33 mouse cellular contexts compared by ENCODE assay signal in the genomic region with DNA sequence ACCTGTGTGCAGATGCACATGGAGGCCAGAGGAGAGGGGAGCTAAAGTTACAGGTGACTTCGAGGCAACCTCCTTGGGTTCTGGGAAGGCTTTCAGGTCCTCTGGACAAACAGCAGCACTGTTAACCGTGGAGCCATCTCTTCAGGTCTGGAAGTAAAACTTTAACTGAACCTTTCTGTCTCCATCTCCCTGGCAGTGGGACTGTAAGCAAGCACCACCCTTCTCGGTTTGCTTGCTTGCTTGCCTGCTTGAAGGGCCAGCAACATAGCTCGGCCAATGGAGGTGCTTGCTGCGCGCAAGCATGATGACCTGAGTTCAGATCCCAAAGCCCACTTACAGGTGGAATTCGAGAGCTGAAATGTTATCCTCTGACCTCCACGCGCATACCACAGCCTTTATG. TPM values are rescaled to one million over a fixed set of nuclear protein-coding genes. Genes with fewer than 3 reads are reported as not detected.
DNase-seq lines count a peak whose midpoint lies in the region; ATAC-seq and TF ChIP-seq lines count a peak whose summit lies in the region.
"Had no signal": no experiment of that assay in that cellular context is flagged by ENCODE, and none has a peak within 500 bp of the region (broad histone marks: within the 10 kb centered on the region; RNA-seq: fewer than 3 reads in every experiment).

No protein-coding gene starts in this region.

- no peak overlapping the region for H3K27ac ChIP-seq in kidney, embryonic 15.5 days
- peak overlapping the region; percentile 59 for H3K27ac ChIP-seq in liver, adult 2 months (replicated peaks; ENCODE audit: insufficient read depth, low read depth, low read length)
- no peak overlapping the region for H3K27ac ChIP-seq in liver, embryonic 12.5 days
- H3K27ac ChIP-seq in midbrain, embryonic 10.5 days (replicated peaks) = no peak overlapping the region
- H3K27ac ChIP-seq: embryonic facial prominence, embryonic 10.5 days; embryonic facial prominence, embryonic 13.5 days; forebrain, embryonic 12.5 days; forebrain, embryonic 15.5 days; heart, embryonic 15.5 days; hindbrain, embryonic 10.5 days; hindbrain, embryonic 13.5 days had no signal

- no peak overlapping the region for H3K9ac ChIP-seq in kidney, embryonic 15.5 days
- peak overlapping the region; percentile 35 for H3K9ac ChIP-seq in liver, adult 2 months (ENCODE audit: low read depth, low read length)
- H3K9ac ChIP-seq in liver, embryonic 12.5 days = no peak overlapping the region
- H3K9ac ChIP-seq: embryonic facial prominence, embryonic 13.5 days; forebrain, embryonic 12.5 days; forebrain, embryonic 15.5 days; heart, embryonic 12.5 days; heart, embryonic 15.5 days; hindbrain, embryonic 13.5 days had no signal

- H3K9me3 ChIP-seq in kidney, embryonic 15.5 days (replicated peaks) = no peaks in the 10 kb centered on the region
- no peaks in the 10 kb centered on the region for H3K9me3 ChIP-seq in liver, embryonic 12.5 days (replicated peaks)
- no peaks in the 10 kb centered on the region for H3K9me3 ChIP-seq in midbrain, embryonic 10.5 days (replicated peaks)
- H3K9me3 ChIP-seq: embryonic facial prominence, embryonic 10.5 days; embryonic facial prominence, embryonic 13.5 days; forebrain, embryonic 15.5 days; G1E; heart, embryonic 12.5 days; heart, embryonic 15.5 days; hindbrain, embryonic 13.5 days had no signal

- H3K79me2 ChIP-seq in liver, adult 2 months (ENCODE audit: control insufficient read depth, insufficient read depth, low read length) = peaks cover 5% of the 10 kb centered on the region; the same call in 1 of the 2 replicates

- WGBS in kidney, embryonic 15.5 days = 69% methylated on average over 9 of the region's 9 CpGs
- WGBS in liver, adult 2 months = 45% methylated on average over 9 of the region's 9 CpGs
- 69% methylated on average over 9 of the region's 9 CpGs for WGBS in liver, embryonic 12.5 days (ENCODE audit: insufficient replicate concordance)
- WGBS in midbrain, embryonic 10.5 days = 84% methylated on average over 9 of the region's 9 CpGs

- H3K4me2 ChIP-seq in kidney, embryonic 15.5 days = no peak overlapping the region
- no peak overlapping the region for H3K4me2 ChIP-seq in liver, embryonic 12.5 days
- H3K4me2 ChIP-seq: embryonic facial prominence, embryonic 13.5 days; forebrain, embryonic 12.5 days; forebrain, embryonic 15.5 days; heart, embryonic 12.5 days; heart, embryonic 15.5 days; hindbrain, embryonic 13.5 days had no signal

- peak; percentile 33 for DNase-seq in kidney, adult 18-20 months
- peak; percentile 73 for DNase-seq in liver, adult 2 months (ENCODE audit: extremely low read depth, low read depth, low spot score)
- peak; percentile 23 for DNase-seq in kidney, postnatal 10 days
- DNase-seq in kidney, postnatal 36 days = peak; percentile 48 to 69
- DNase-seq in midbrain, embryonic 10.5 days (ENCODE audit: low spot score) = no peak
- DNase-seq: adrenal gland, adult 2 months; adrenal gland, postnatal 14 days; B cell, adult 2 months; cerebellum, adult 11 months; cerebellum, adult 2 months; cerebellum, adult 9-11 months; cerebellum, postnatal 25 days; embryo, embryonic 11 days; gastrocnemius, postnatal 25 days; heart, adult 18-20 months; heart, postnatal 10 days; heart, postnatal 36 days had no signal

- TF ChIP-seq POLR2A in liver, adult 2 months (IDR thresholded peaks at IDR 0.05; ENCODE audit: extremely low read depth, insufficient read depth, low read length) = no peak

- H3K4me1 ChIP-seq in kidney, embryonic 15.5 days = peaks cover 9% of the 10 kb centered on the region
- peaks cover 23% of the 10 kb centered on the region for H3K4me1 ChIP-seq in liver, adult 2 months (ENCODE audit: control insufficient read depth, insufficient read depth, low read length)
- H3K4me1 ChIP-seq in liver, embryonic 12.5 days = no peaks in the 10 kb centered on the region
- H3K4me1 ChIP-seq in midbrain, embryonic 10.5 days = peaks cover 5% of the 10 kb centered on the region
- H3K4me1 ChIP-seq: embryonic facial prominence, embryonic 13.5 days; forebrain, embryonic 12.5 days; heart, embryonic 12.5 days had no signal

- no peaks in the 10 kb centered on the region for H3K27me3 ChIP-seq in kidney, embryonic 15.5 days
- no peaks in the 10 kb centered on the region for H3K27me3 ChIP-seq in liver, adult 2 months (ENCODE audit: control insufficient read depth, insufficient read depth, low read length)
- no peaks in the 10 kb centered on the region for H3K27me3 ChIP-seq in liver, embryonic 12.5 days (replicated peaks)
- H3K27me3 ChIP-seq in midbrain, embryonic 10.5 days (ENCODE audit: low read depth, poor library complexity, severe bottlenecking) = no peaks in the 10 kb centered on the region
- H3K27me3 ChIP-seq: CH12.LX; embryonic facial prominence, embryonic 13.5 days; forebrain, embryonic 12.5 days; forebrain, embryonic 15.5 days; heart, embryonic 12.5 days; heart, embryonic 15.5 days; hindbrain, embryonic 13.5 days; Patski had no signal

- TF ChIP-seq CTCF in liver, adult 2 months (IDR thresholded peaks at IDR 0.05; ENCODE audit: low read depth, low read length) = no peak

- no peaks in the 10 kb centered on the region for H3K36me3 ChIP-seq in kidney, embryonic 15.5 days
- peaks cover 34% of the 10 kb centered on the region for H3K36me3 ChIP-seq in liver, adult 2 months (ENCODE audit: control insufficient read depth, insufficient read depth, low read length)
- H3K36me3 ChIP-seq in liver, embryonic 12.5 days = no peaks in the 10 kb centered on the region
- H3K36me3 ChIP-seq in midbrain, embryonic 10.5 days = no peaks in the 10 kb centered on the region
- H3K36me3 ChIP-seq: embryonic facial prominence, embryonic 10.5 days; embryonic facial prominence, embryonic 13.5 days; forebrain, embryonic 12.5 days; forebrain, embryonic 15.5 days; G1E; heart, embryonic 12.5 days; heart, embryonic 15.5 days; hindbrain, embryonic 10.5 days; hindbrain, embryonic 13.5 days had no signal

- no peak for ATAC-seq in kidney, embryonic 15.5 days (replicated peaks; ENCODE audit: low FRiP score)
- no peak for ATAC-seq in liver, embryonic 12.5 days
- ATAC-seq: forebrain, embryonic 15.5 days; Patski had no signal

- no peak overlapping the region for H3K4me3 ChIP-seq in kidney, embryonic 15.5 days (replicated peaks)
- no peak overlapping the region for H3K4me3 ChIP-seq in liver, adult 2 months (ENCODE audit: insufficient read depth, low read depth, low read length)
- H3K4me3 ChIP-seq in liver, embryonic 12.5 days = no peak overlapping the region
- no peak overlapping the region for H3K4me3 ChIP-seq in midbrain, embryonic 10.5 days
- H3K4me3 ChIP-seq: embryonic facial prominence, embryonic 10.5 days; embryonic facial prominence, embryonic 13.5 days; erythroblast, embryonic 14.5 days; forebrain, embryonic 12.5 days; forebrain, embryonic 15.5 days; heart, embryonic 12.5 days; heart, embryonic 15.5 days; hindbrain, embryonic 10.5 days; hindbrain, embryonic 13.5 days had no signal

RNA-seq across cellular contexts. Expression of gene Pbld1, which starts 4.6 kb away (rescaled TPM):
- 6.8 and 6.9 TPM in 2 replicates for polyA plus RNA-seq in kidney, embryonic 15.5 days (2015; fragmentation: Nextera tagmentation; extraction: Ambion mirVana)
- 226 and 238 TPM in 2 replicates for total RNA-seq in liver, adult 2 months (2014; rRNA removed)
- 166 and 174 TPM in 2 replicates for polyA plus RNA-seq in liver, adult 2 months (2012; rRNA removed)
- 1.7 and 2.2 TPM in 2 replicates for polyA plus RNA-seq in liver, embryonic 12.5 days (2016; fragmentation: Nextera tagmentation; extraction: Ambion mirVana)
- 1.3 and 1.5 TPM in 2 replicates for polyA plus RNA-seq in midbrain, embryonic 10.5 days (2016; fragmentation: Nextera tagmentation; extraction: Ambion mirVana)
- total RNA-seq: common myeloid progenitor, adult 5-6 weeks had no signal
- polyA plus RNA-seq: erythroblast, embryonic 14.5 days; G1E had no signal

RNA-seq across cellular contexts. Expression of gene Atoh7, which starts 34.9 kb away (rescaled TPM):
- polyA plus RNA-seq in kidney, embryonic 15.5 days (2015; fragmentation: Nextera tagmentation; extraction: Ambion mirVana) = 0.10 TPM in 1 of 2 replicates, not detected in the other
- not detected in 2 replicates for total RNA-seq in liver, adult 2 months (2014; rRNA removed)
- polyA plus RNA-seq in liver, adult 2 months (2012; rRNA removed) = not detected in 2 replicates
- not detected in 2 replicates for polyA plus RNA-seq in liver, embryonic 12.5 days (2016; fragmentation: Nextera tagmentation; extraction: Ambion mirVana)
- 0.25 and 1.1 TPM in 2 replicates for polyA plus RNA-seq in midbrain, embryonic 10.5 days (2016; fragmentation: Nextera tagmentation; extraction: Ambion mirVana)
- total RNA-seq: adrenal gland, adult 2 months; adrenal gland, postnatal 14 days; adrenal gland, postnatal 4 days; CH12.LX; common myeloid progenitor, adult 5-6 weeks; G1E; gastrocnemius, postnatal 25 days; heart, adult 18-20 months; heart, postnatal 10 days; heart, postnatal 36 days had no signal
- polyA plus RNA-seq: adrenal gland, adult 2 months; embryonic facial prominence, embryonic 13.5 days; erythroblast, embryonic 14.5 days; G1E; heart, embryonic 12.5 days; heart, embryonic 15.5 days; Patski had no signal

RNA-seq across cellular contexts. Expression of gene Pbld2, which starts 40.4 kb away (rescaled TPM):
- 4.0 and 4.4 TPM in 2 replicates for polyA plus RNA-seq in kidney, embryonic 15.5 days (2015; fragmentation: Nextera tagmentation; extraction: Ambion mirVana)
- total RNA-seq in liver, adult 2 months (2014; rRNA removed) = 115 and 119 TPM in 2 replicates
- polyA plus RNA-seq in liver, adult 2 months (2012; rRNA removed) = 90.8 and 106 TPM in 2 replicates
- 1.2 and 1.4 TPM in 2 replicates for polyA plus RNA-seq in liver, embryonic 12.5 days (2016; fragmentation: Nextera tagmentation; extraction: Ambion mirVana)
- 0.89 and 1.1 TPM in 2 replicates for polyA plus RNA-seq in midbrain, embryonic 10.5 days (2016; fragmentation: Nextera tagmentation; extraction: Ambion mirVana)
- total RNA-seq: G1E had no signal
- polyA plus RNA-seq: erythroblast, embryonic 14.5 days; G1E had no signal

RNA-seq across cellular contexts. Expression of gene Hnrnph3, which starts 40.5 kb away (rescaled TPM):
- polyA plus RNA-seq in kidney, embryonic 15.5 days (2015; fragmentation: Nextera tagmentation; extraction: Ambion mirVana) = 124 and 125 TPM in 2 replicates
- total RNA-seq in liver, adult 2 months (2014; rRNA removed) = 12.9 and 14.4 TPM in 2 replicates
- polyA plus RNA-seq in liver, adult 2 months (2012; rRNA removed) = 3.9 and 4.5 TPM in 2 replicates
- polyA plus RNA-seq in liver, embryonic 12.5 days (2016; fragmentation: Nextera tagmentation; extraction: Ambion mirVana) = 37.0 and 43.2 TPM in 2 replicates
- polyA plus RNA-seq in midbrain, embryonic 10.5 days (2016; fragmentation: Nextera tagmentation; extraction: Ambion mirVana) = 215 and 228 TPM in 2 replicates

Comparison
In these comparisons a context has a peak if more than half of its experiments do, and no peak if none do; other contexts are left out.
1. RNA of gene Pbld1, which starts 4.6 kb away (polyA plus RNA-seq): 166 to 174 TPM in liver, adult 2 months; 6.8 to 6.9 TPM in kidney, embryonic 15.5 days, 1.7 to 2.2 TPM in liver, embryonic 12.5 days and 1.3 to 1.5 TPM in midbrain, embryonic 10.5 days; every median in the first group is over 10 times any median in the second.
2. RNA of gene Pbld2, which starts 40.4 kb away (polyA plus RNA-seq): 90.8 to 106 TPM in liver, adult 2 months; 4.0 to 4.4 TPM in kidney, embryonic 15.5 days, 1.2 to 1.4 TPM in liver, embryonic 12.5 days and 0.89 to 1.1 TPM in midbrain, embryonic 10.5 days; every median in the first group is over 10 times any median in the second.